Mouse (Mus musculus) MEL (cell line): ENCODE data around the gene Nptn. TPM values are rescaled to one million over a fixed set of nuclear protein-coding genes. Genes with fewer than 3 reads are reported as not detected.

Source experiments
- DNase-seq: peaks from one replicate; pipeline ENCODE4 v3.0.0; 2011; ENCODE audit warnings: low read depth, low spot score
- H3K27ac ChIP-seq: 2 replicates; pipeline ENCODE4 v1.5.1; 2012; ENCODE audit warnings: low read depth, mild to moderate bottlenecking, control low read depth, low read length, moderate library complexity; ENCODE audit not compliant: control insufficient read depth
- H3K27me3 ChIP-seq, 2 experiments: fragments of 150-350 bp in 1 of 2; sonication (generic) in 1 of 2; 2 replicates each; pipeline ENCODE4 v1.6.1; 2012; ENCODE audit warnings: low read length in 2 of 2, mild to moderate bottlenecking in 2 of 2, improper control_type of control experiment in 1 of 2, moderate library complexity in 1 of 2; ENCODE audit not compliant: insufficient read depth in 2 of 2, control insufficient read depth in 1 of 2
- H3K36me3 ChIP-seq, 2 experiments: 2 replicates each; pipeline ENCODE4 v1.6.1; 2012 to 2014; ENCODE audit warnings: low read length in 2 of 2, improper control_type of control experiment in 1 of 2, inconsistent platforms in 1 of 2, mild to moderate bottlenecking in 1 of 2; ENCODE audit not compliant: insufficient read depth in 2 of 2, control insufficient read depth in 1 of 2
- H3K4me1 ChIP-seq, 2 experiments: fragments of 150-350 bp in 1 of 2; sonication (generic) in 1 of 2; 2 replicates each; pipeline ENCODE4 v1.6.1; 2012; ENCODE audit warnings: low read length in 2 of 2, improper control_type of control experiment in 1 of 2, mild to moderate bottlenecking in 1 of 2; ENCODE audit not compliant: insufficient read depth in 2 of 2, control insufficient read depth in 1 of 2
- H3K4me3 ChIP-seq, 2 experiments: fragments of 150-350 bp in 1 of 2; sonication (generic) in 1 of 2; 2 replicates each; pipeline ENCODE4 v1.5.1; 2012; ENCODE audit warnings: low read depth in 2 of 2, low read length in 2 of 2, mild to moderate bottlenecking in 2 of 2, moderate library complexity in 2 of 2, control low read depth in 1 of 2, improper control_type of control experiment in 1 of 2; ENCODE audit not compliant: control insufficient read depth in 1 of 2, insufficient read depth in 1 of 2
- H3K79me2 ChIP-seq: 2 replicates; pipeline ENCODE4 v1.6.1; 2012; ENCODE audit warnings: mild to moderate bottlenecking, low read length, moderate library complexity; ENCODE audit not compliant: control insufficient read depth, poor library complexity, insufficient read depth
- H3K9ac ChIP-seq: 2 replicates; pipeline ENCODE4 v1.6.1; 2012; ENCODE audit warnings: low read depth, mild to moderate bottlenecking, control low read depth, low read length, moderate library complexity; ENCODE audit not compliant: control insufficient read depth, poor library complexity, severe bottlenecking
- H3K9me3 ChIP-seq: fragments of 150-350 bp; sonication (generic); replicated peaks from 2 replicates; pipeline ENCODE4 v1.6.1; 2012; ENCODE audit warnings: mild to moderate bottlenecking, low read length, improper control_type of control experiment, moderate library complexity; ENCODE audit not compliant: insufficient read depth
- BHLHE40 ChIP-seq: IDR thresholded peaks from 2 replicates; pipeline ENCODE4 v1.6.1; 2012; ENCODE audit warnings: low read depth, mild to moderate bottlenecking, inconsistent platforms, low read length, improper control_type of control experiment, borderline replicate concordance
- CHD1 ChIP-seq: IDR thresholded peaks from 2 replicates; pipeline ENCODE4 v1.6.1; 2012; ENCODE audit warnings: low read depth, mild to moderate bottlenecking, inconsistent platforms, low read length, improper control_type of control experiment
- E2F4 ChIP-seq: IDR thresholded peaks from 2 replicates; pipeline ENCODE4 v1.6.1; 2011; ENCODE audit warnings: low read depth, low read length, improper control_type of control experiment, borderline replicate concordance
- ELF1 ChIP-seq: IDR thresholded peaks from 2 replicates; pipeline ENCODE4 v1.6.1; 2014; ENCODE audit warnings: low read depth, mild to moderate bottlenecking, inconsistent platforms, low read length, improper control_type of control experiment, moderate library complexity
- GATA1 ChIP-seq: IDR thresholded peaks from 2 replicates; pipeline ENCODE4 v1.6.1; 2011; ENCODE audit warnings: low read depth, low read length, improper control_type of control experiment
- MAX ChIP-seq: IDR thresholded peaks from 2 replicates; pipeline ENCODE4 v1.6.1; 2011; ENCODE audit warnings: low read length, improper control_type of control experiment
- MAZ ChIP-seq: IDR thresholded peaks from 2 replicates; pipeline ENCODE4 v1.6.1; 2012; ENCODE audit warnings: low read depth, mild to moderate bottlenecking, inconsistent platforms, low read length, improper control_type of control experiment
- MEF2A ChIP-seq: IDR thresholded peaks from 2 replicates; pipeline ENCODE4 v1.6.1; 2014; ENCODE audit warnings: low read depth, mild to moderate bottlenecking, inconsistent platforms, low read length, improper control_type of control experiment; ENCODE audit not compliant: poor library complexity, insufficient replicate concordance, severe bottlenecking; ENCODE audit errors: extremely low read depth
- MXI1 ChIP-seq: IDR thresholded peaks from 2 replicates; pipeline ENCODE4 v1.6.1; 2011; ENCODE audit warnings: mild to moderate bottlenecking, low read depth, low read length, improper control_type of control experiment
- MYB ChIP-seq: IDR thresholded peaks from 2 replicates; pipeline ENCODE4 v1.6.1; 2011; ENCODE audit warnings: mild to moderate bottlenecking, low read depth, low read length, improper control_type of control experiment
- NELFE ChIP-seq: IDR thresholded peaks from 2 replicates; pipeline ENCODE4 v1.6.1; 2011; ENCODE audit warnings: low read depth, low read length, improper control_type of control experiment
- NRF1 ChIP-seq: IDR thresholded peaks from 2 replicates; pipeline ENCODE4 v1.6.1; 2014; ENCODE audit warnings: low read depth, mild to moderate bottlenecking, inconsistent platforms, low read length, improper control_type of control experiment, moderate library complexity; ENCODE audit not compliant: poor library complexity, insufficient read depth, severe bottlenecking
- POLR2A ChIP-seq, 2 experiments: IDR thresholded peaks; 2 replicates each; pipeline ENCODE4 v1.6.1; 2011 to 2012; ENCODE audit warnings: low read length in 2 of 2, mild to moderate bottlenecking in 2 of 2, control low read depth in 1 of 2, improper control_type of control experiment in 1 of 2, low read depth in 1 of 2, moderate library complexity in 1 of 2; ENCODE audit not compliant: control insufficient read depth in 1 of 2, insufficient read depth in 1 of 2, poor library complexity in 1 of 2
- POLR2AphosphoS2 ChIP-seq: IDR thresholded peaks from 2 replicates; pipeline ENCODE4 v1.6.1; 2011; ENCODE audit warnings: low read length, improper control_type of control experiment
- RAD21 ChIP-seq: IDR thresholded peaks from 2 replicates; pipeline ENCODE4 v1.6.1; 2011; ENCODE audit warnings: mild to moderate bottlenecking, low read depth, low read length, improper control_type of control experiment
- RCOR1 ChIP-seq: IDR thresholded peaks from 2 replicates; pipeline ENCODE4 v1.6.1; 2012; ENCODE audit warnings: low read depth, mild to moderate bottlenecking, inconsistent platforms, low read length, improper control_type of control experiment
- SMC3 ChIP-seq: IDR thresholded peaks from 2 replicates; pipeline ENCODE4 v1.6.1; 2011; ENCODE audit warnings: low read depth, low read length, improper control_type of control experiment
- TBP ChIP-seq: IDR thresholded peaks from 2 replicates; pipeline ENCODE4 v1.8.0; 2011; ENCODE audit warnings: low read depth, low read length, improper control_type of control experiment
- UBTF ChIP-seq: IDR thresholded peaks from 2 replicates; pipeline ENCODE4 v1.6.1; 2012; ENCODE audit warnings: low read depth, mild to moderate bottlenecking, inconsistent platforms, low read length, improper control_type of control experiment, moderate library complexity, borderline replicate concordance; ENCODE audit not compliant: insufficient read depth
- USF1 ChIP-seq: IDR thresholded peaks from 2 replicates; pipeline ENCODE4 v1.6.1; 2014; ENCODE audit warnings: low read depth, mild to moderate bottlenecking, inconsistent platforms, low read length, improper control_type of control experiment, moderate library complexity
- USF2 ChIP-seq, 2 experiments: IDR thresholded peaks; 2 replicates each; pipeline ENCODE4 v1.6.1; 2011 to 2012; ENCODE audit warnings: improper control_type of control experiment in 2 of 2, low read length in 2 of 2, borderline replicate concordance in 1 of 2, inconsistent platforms in 1 of 2, low read depth in 1 of 2, mild to moderate bottlenecking in 1 of 2; ENCODE audit not compliant: insufficient read depth in 1 of 2
- ZC3H11A ChIP-seq: IDR thresholded peaks from 2 replicates; pipeline ENCODE4 v1.6.1; 2012; ENCODE audit warnings: low read depth, mild to moderate bottlenecking, inconsistent platforms, low read length, improper control_type of control experiment
- ZKSCAN1 ChIP-seq: IDR thresholded peaks from 2 replicates; pipeline ENCODE4 v1.6.1; 2012; ENCODE audit warnings: low read depth, mild to moderate bottlenecking, inconsistent platforms, low read length, improper control_type of control experiment, moderate library complexity
- ZMIZ1 ChIP-seq: IDR thresholded peaks from 2 replicates; pipeline ENCODE4 v1.6.1; 2012; ENCODE audit warnings: low read depth, mild to moderate bottlenecking, inconsistent platforms, low read length, improper control_type of control experiment, moderate library complexity
- ZNF384 ChIP-seq: IDR thresholded peaks from 2 replicates; pipeline ENCODE4 v1.6.1; 2012; ENCODE audit warnings: low read depth, mild to moderate bottlenecking, inconsistent platforms, low read length, improper control_type of control experiment
- polyA plus RNA-seq, 2 experiments: library from polyadenylated mRNA; stranded (reverse) in 1 of 2; unstranded in 1 of 2; fragments of >175 nt in 1 of 2; fragments of >200 nt in 1 of 2; gene quantifications; 2 replicates each; pipeline versions ENCODE4 v1.2.1 to v1.2.4; 2012; ENCODE audit warnings: low replicate concordance in 2 of 2, low read depth in 1 of 2; ENCODE audit not compliant: insufficient read length in 2 of 2, insufficient read depth in 1 of 2, missing spikeins in 1 of 2
- total RNA-seq: library from RNA; depleted of rRNA; stranded (reverse); fragments of 300-350 nt; gene quantifications from 2 replicates; pipeline ENCODE4 v1.2.3, GENCODE M21; 2012

Gene Nptn
- total and polyA plus RNA-seq, 3 experiments, result 71.4 to 199 TPM; not detected in 1

- Histone ChIP-seq H3K4me1 (peaks cover 11 to 14% of the 10 kb centered on the region in 2 experiments; a peak in 3 of 4 replicates), H3K36me3 (peaks cover 8 to 10% of the 10 kb centered on the region in 2 experiments), H3K27ac (no peak overlapping the region), H3K9ac (no peak overlapping the region), H3K9me3 (no peaks in the 10 kb centered on the region), H3K27me3 (no peaks in the 10 kb centered on the region), H3K4me3 (no peak overlapping the region), H3K79me2 (no peaks in the 10 kb centered on the region)
- DNase-seq, result no peak
- TF ChIP-seq ZKSCAN1 (no peak), ZNF384 (no peak), USF2 (IDR thresholded peaks at IDR 0.05; ENCODE audit: borderline replicate concordance in 1 of 2, insufficient read depth in 1 of 2, low read depth in 1 of 2, low read length in 2 of 2) (no peak), RAD21 (no peak), MYB (no peak), TBP (no peak), NRF1 (no peak), UBTF (no peak)
These were observed 83.5 kb downstream of the Nptn start for GRCm38 (mm10) chr9:58665492-58665891.

- Histone ChIP-seq H3K79me2 (no peaks in the 10 kb centered on the region), H3K4me3 (no peak overlapping the region), H3K27me3 (no peaks in the 10 kb centered on the region), H3K9ac (no peak overlapping the region), H3K4me1 (peaks cover 11 to 14% of the 10 kb centered on the region in 2 experiments; a peak in 3 of 4 replicates), H3K9me3 (no peaks in the 10 kb centered on the region), H3K36me3 (peaks cover 8 to 10% of the 10 kb centered on the region in 2 experiments), H3K27ac (no peak overlapping the region)
- no peak for DNase-seq
- TF ChIP-seq MYB, result no peak
- no peak for TF ChIP-seq MXI1
- no peak for TF ChIP-seq POLR2A (IDR thresholded peaks at IDR 0.05; ENCODE audit: control insufficient read depth in 1 of 2, insufficient read depth in 1 of 2, low read depth in 1 of 2, low read length in 2 of 2, poor library complexity in 1 of 2)
- TF ChIP-seq ZC3H11A, result no peak
- no peak for TF ChIP-seq NRF1
- no peak for TF ChIP-seq ZMIZ1
- no peak for TF ChIP-seq BHLHE40
- TF ChIP-seq MAX, result no peak
- no peak for TF ChIP-seq MAZ
- TF ChIP-seq RCOR1, result no peak
- TF ChIP-seq NELFE, result no peak
- TF ChIP-seq ELF1, result no peak
- no peak for TF ChIP-seq CHD1
- TF ChIP-seq USF1, result no peak
- TF ChIP-seq SMC3, result no peak
- TF ChIP-seq POLR2AphosphoS2, result no peak
- TF ChIP-seq GATA1, result no peak
- TF ChIP-seq E2F4, result no peak
- TF ChIP-seq MEF2A, result no peak
These were observed 84.2 kb downstream of the Nptn start for GRCm38 (mm10) chr9:58666191-58666590.
